Mouse (Mus musculus) CH12.LX (cell line): ENCODE measurements around the gene Yif1a.

Experiments
- CTCF ChIP-seq, 2 experiments: IDR thresholded peaks in 1 of 2; conservative IDR thresholded peaks in 1 of 2; 2 replicates each; pipeline ENCODE4 v1.5.1; 2011 to 2012; ENCODE audit warnings: low read depth in 2 of 2, low read length in 2 of 2, improper control_type of control experiment in 1 of 2, inconsistent platforms in 1 of 2, mild to moderate bottlenecking in 1 of 2, moderate library complexity in 1 of 2
- EP300 ChIP-seq: IDR thresholded peaks from 2 replicates; pipeline ENCODE4 v1.6.1; 2011; ENCODE audit warnings: low read length, improper control_type of control experiment
- IRF4 ChIP-seq: IDR thresholded peaks from 2 replicates; pipeline ENCODE4 v1.6.1; 2014; ENCODE audit warnings: low read depth, mild to moderate bottlenecking, inconsistent platforms, low read length, improper control_type of control experiment
- MAX ChIP-seq: IDR thresholded peaks from 2 replicates; pipeline ENCODE4 v1.6.1; 2011; ENCODE audit warnings: low read length, improper control_type of control experiment
- MYC ChIP-seq: IDR thresholded peaks from 2 replicates; pipeline ENCODE4 v1.6.1; 2011; ENCODE audit warnings: low read depth, mild to moderate bottlenecking, improper control_type of control experiment, low read length
- POLR2A ChIP-seq: IDR thresholded peaks from 2 replicates; pipeline ENCODE4 v1.6.1; 2011; ENCODE audit warnings: low read depth, mild to moderate bottlenecking, improper control_type of control experiment, low read length
- SIN3A ChIP-seq: IDR thresholded peaks from 2 replicates; pipeline ENCODE4 v1.6.1; 2012; ENCODE audit warnings: low read length, improper control_type of control experiment, inconsistent platforms
- UBTF ChIP-seq: IDR thresholded peaks from 2 replicates; pipeline ENCODE4 v1.6.1; 2012; ENCODE audit warnings: low read depth, mild to moderate bottlenecking, inconsistent platforms, low read length, improper control_type of control experiment, moderate library complexity

GRCm38 (mm10) chr19:5062446-5062845, 25.9 kb upstream of the Yif1a start:
- TF ChIP-seq MAX (no peak), CTCF (conservative IDR thresholded peaks at IDR 0.05 in 1 of 2, IDR thresholded peaks at IDR 0.05 in 1 of 2; ENCODE audit: low read depth in 2 of 2, low read length in 2 of 2) (no peak), MYC (no peak), SIN3A (no peak), EP300 (no peak), IRF4 (no peak), UBTF (no peak), POLR2A (no peak)
